Mouse (Mus musculus): ENCODE measurements around the gene Anapc2. TPM values are rescaled to one million over a fixed set of nuclear protein-coding genes. Genes with fewer than 3 reads are reported as not detected.

Anapc2 gene
- polyA plus RNA-seq, 1 experiment from 2014 or later = 140 TPM

DNA sequence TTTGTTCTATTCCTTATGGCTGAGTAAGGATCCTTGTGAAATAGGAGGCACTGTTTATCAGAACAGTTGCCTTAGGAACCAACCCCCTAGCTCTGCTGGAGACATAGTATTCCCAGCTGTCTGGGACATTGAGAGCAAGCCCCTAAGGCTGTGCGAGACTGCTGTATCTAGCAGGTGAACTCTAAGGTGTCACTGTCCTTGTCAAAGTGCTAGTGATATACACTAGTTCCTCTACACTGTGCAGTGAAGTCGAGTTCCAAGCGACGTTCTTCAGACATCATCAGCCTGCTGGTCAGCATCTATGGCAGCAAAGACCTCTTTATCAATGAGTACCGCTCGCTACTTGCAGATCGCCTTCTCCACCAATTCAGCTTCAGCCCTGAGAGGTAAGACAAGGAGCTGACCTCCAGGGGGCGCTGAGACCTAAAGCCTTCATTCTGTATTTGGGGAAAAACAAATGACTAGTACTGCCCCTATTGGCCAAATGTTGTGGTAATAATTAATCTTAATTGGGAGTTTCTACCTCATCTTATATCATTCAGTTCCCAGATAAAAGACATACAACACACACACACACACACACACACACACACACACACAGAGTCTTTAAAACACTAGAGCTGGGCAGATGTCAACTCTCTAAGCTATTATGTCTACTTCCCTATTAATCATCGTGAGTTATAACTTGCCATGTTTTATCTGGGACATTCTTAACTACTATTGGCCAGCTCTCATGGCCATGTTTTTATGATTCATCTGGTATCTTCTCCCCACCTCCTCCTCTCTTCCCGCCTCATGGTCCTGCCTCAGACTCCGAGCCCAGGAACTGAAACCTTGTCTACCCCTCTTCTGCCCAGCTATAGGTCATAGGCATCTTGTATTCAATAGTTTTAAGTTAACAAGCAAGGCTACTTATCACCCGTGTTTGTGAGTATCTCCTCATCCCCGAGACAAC, 6.9 kb downstream of the Anapc2 start:
- Histone ChIP-seq H3K36me3 (peaks cover 96% of the 10 kb centered on the region), H3K4me3 (no peak overlapping the region), H3K9ac (no peak overlapping the region), H3K27me3 (no peaks in the 10 kb centered on the region), H3K9me3 (no peaks in the 10 kb centered on the region), H3K4me2 (no peak overlapping the region), H3K27ac (no peak overlapping the region), H3K4me1 (no peaks in the 10 kb centered on the region)
- 64% methylated on average over 13 of the region's 13 CpGs for WGBS
- ATAC-seq (ENCODE audit: insufficient number of reproducible peaks, low FRiP score, low TSS enrichment, low read depth) = 0 out of 2 replicates have a peak, but pooled peaks have one; percentile 24

DNA sequence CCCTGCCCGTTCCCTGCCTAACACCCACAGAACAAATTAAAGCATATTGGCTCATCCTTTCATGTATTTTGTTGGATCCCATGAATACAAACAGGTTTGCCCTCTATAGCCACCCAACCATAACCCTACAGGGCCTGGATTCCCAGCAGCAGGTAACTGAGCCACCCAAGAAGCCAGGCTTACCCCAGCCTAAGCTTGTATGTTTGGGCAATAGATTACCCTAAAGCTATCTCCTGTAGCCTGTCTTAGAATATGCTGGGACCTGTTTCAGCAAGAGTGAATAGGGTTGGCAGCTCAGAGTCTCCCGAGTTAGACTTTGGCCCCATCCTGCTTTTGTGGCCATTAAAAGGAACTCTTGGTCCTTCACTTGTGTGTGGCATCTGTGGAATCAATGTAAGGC, 13.3 kb downstream of the Anapc2 start:
- H3K36me3 ChIP-seq = peaks cover 53% of the 10 kb centered on the region
- 0 out of 2 replicates have a peak overlapping the region, but pooled peaks have one; percentile 38 for H3K27ac ChIP-seq
- WGBS = 83% methylated on average over 2 of the region's 2 CpGs
- H3K9me3 ChIP-seq = no peaks in the 10 kb centered on the region
- no peak overlapping the region for H3K9ac ChIP-seq
- H3K4me2 ChIP-seq = no peak overlapping the region
- H3K27me3 ChIP-seq = peaks cover 39% of the 10 kb centered on the region
- H3K4me3 ChIP-seq = no peak overlapping the region
- H3K4me1 ChIP-seq = peaks cover 38% of the 10 kb centered on the region
- no peak for ATAC-seq (ENCODE audit: insufficient number of reproducible peaks, low FRiP score, low TSS enrichment, low read depth)

DNA sequence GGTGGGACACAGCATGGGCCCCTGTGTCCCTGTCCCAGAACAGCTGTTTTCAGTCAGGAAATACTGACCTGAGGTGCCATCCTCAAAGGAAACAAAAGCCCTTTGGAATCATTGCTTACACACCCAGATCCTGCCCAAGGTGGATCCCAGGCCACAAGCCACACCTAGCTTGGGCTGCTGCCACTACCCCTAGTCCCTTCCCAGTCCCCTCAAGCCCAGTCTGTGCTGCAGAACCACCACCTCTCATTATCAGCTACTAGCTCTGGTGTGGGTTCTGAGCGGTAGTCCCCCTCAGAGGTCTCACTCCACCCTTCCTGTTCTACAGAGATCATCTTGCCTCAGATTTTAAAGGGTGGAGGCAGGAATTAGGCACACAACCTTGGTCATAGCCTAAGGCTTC, 14.0 kb downstream of the Anapc2 start:
- Histone ChIP-seq H3K4me1 (peaks cover 45% of the 10 kb centered on the region), H3K9ac (no peak overlapping the region), H3K36me3 (peaks cover 45% of the 10 kb centered on the region), H3K9me3 (no peaks in the 10 kb centered on the region), H3K4me2 (no peak overlapping the region; the same call in 1 of the 2 replicates), H3K4me3 (no peak overlapping the region), H3K27me3 (peaks cover 46% of the 10 kb centered on the region), H3K27ac (peak overlapping the region; percentile 67)
- 81% methylated on average over 1 of the region's 1 CpGs for WGBS
- ATAC-seq (ENCODE audit: insufficient number of reproducible peaks, low FRiP score, low TSS enrichment, low read depth) = no peak

GRCm38 (mm10) chr2:25286837-25287636, 14.8 kb downstream of the Anapc2 start:
- Histone ChIP-seq H3K9ac (no peak overlapping the region), H3K27ac (peak overlapping the region; percentile 67), H3K27me3 (peaks cover 54% of the 10 kb centered on the region), H3K9me3 (no peaks in the 10 kb centered on the region), H3K36me3 (peaks cover 40% of the 10 kb centered on the region), H3K4me1 (peaks cover 51% of the 10 kb centered on the region), H3K4me3 (no peak overlapping the region), H3K4me2 (peak overlapping the region; percentile 26; the same call in 1 of the 2 replicates)
- WGBS = 42% methylated on average over 7 of the region's 7 CpGs
- ATAC-seq (ENCODE audit: insufficient number of reproducible peaks, low FRiP score, low TSS enrichment, low read depth) = no peak

- no peak within 1 kb of the TSS for H3K4me3 ChIP-seq
- H3K9me3 ChIP-seq = no peaks in the 10 kb centered on the region
- no peak within 1 kb of the TSS for H3K9ac ChIP-seq
- peaks cover 59% of the 10 kb centered on the region for H3K4me1 ChIP-seq
- H3K36me3 ChIP-seq = peaks cover 30% of the 10 kb centered on the region
- no peak for ATAC-seq (ENCODE audit: insufficient number of reproducible peaks, low FRiP score, low TSS enrichment, low read depth)
- peaks cover 64% of the 10 kb centered on the region for H3K27me3 ChIP-seq
- 86% methylated on average over 6 of the region's 6 CpGs for WGBS
- peak within 1 kb of the TSS; percentile 26; the same call in 1 of the 2 replicates for H3K4me2 ChIP-seq
- H3K27ac ChIP-seq = peak within 1 kb of the TSS; percentile 67
Measured at GRCm38 (mm10) chr2:25287927-25288649, 15.8 kb downstream of the Anapc2 start, which contains the start of gene Tmem210. Tmem210 (plus strand) TSS chr2:25288145.

GRCm38 (mm10) chr2:25288734-25289345, 16.6 kb downstream of the Anapc2 start:
- H3K36me3 ChIP-seq = peaks cover 22% of the 10 kb centered on the region
- no peak overlapping the region for H3K9ac ChIP-seq
- no peak overlapping the region for H3K4me3 ChIP-seq
- no peak overlapping the region for H3K27ac ChIP-seq
- WGBS = 86% methylated on average over 7 of the region's 7 CpGs
- peaks cover 72% of the 10 kb centered on the region for H3K27me3 ChIP-seq
- no peaks in the 10 kb centered on the region for H3K9me3 ChIP-seq
- H3K4me2 ChIP-seq = no peak overlapping the region
- H3K4me1 ChIP-seq = peaks cover 59% of the 10 kb centered on the region
- no peak for ATAC-seq (ENCODE audit: insufficient number of reproducible peaks, low FRiP score, low TSS enrichment, low read depth)

DNA sequence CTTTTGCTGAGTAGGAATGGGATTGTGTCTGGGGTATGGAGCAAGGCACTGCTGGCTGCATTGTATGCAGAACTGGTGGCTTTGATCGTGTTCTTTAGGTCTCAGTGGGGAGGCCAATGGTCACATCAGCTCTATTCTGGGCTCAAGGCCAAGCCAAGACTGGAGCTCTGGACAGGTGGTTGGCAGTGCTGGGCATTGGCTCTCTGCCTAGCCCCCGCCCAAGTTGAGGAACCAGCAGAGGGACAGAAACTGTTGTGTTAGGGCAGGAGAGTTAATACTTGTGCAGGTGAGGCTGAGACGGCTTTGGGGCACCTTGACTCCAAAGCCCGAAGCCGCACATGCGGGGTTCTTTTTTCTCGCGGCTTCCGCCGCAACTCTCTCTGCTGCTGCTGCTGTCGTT, 17.4 kb downstream of the Anapc2 start, which contains the start of gene Lrrc26:
Lrrc26 (plus strand) TSS at position 265 of the 400 bp plus-strand sequence.
- WGBS = 7% methylated on average over 11 of the region's 11 CpGs
- peaks cover 14% of the 10 kb centered on the region for H3K36me3 ChIP-seq
- no peak within 1 kb of the TSS for H3K9ac ChIP-seq
- peak within 1 kb of the TSS; percentile 42 for H3K4me2 ChIP-seq
- peaks cover 59% of the 10 kb centered on the region for H3K4me1 ChIP-seq
- no peak for ATAC-seq (ENCODE audit: insufficient number of reproducible peaks, low FRiP score, low TSS enrichment, low read depth)
- H3K27me3 ChIP-seq = peaks cover 80% of the 10 kb centered on the region
- H3K4me3 ChIP-seq = peak within 1 kb of the TSS; percentile 27
- H3K9me3 ChIP-seq = no peaks in the 10 kb centered on the region
- H3K27ac ChIP-seq = no peak within 1 kb of the TSS

GRCm38 (mm10) chr2:25290101-25290815, 18.0 kb downstream of the Anapc2 start:
- ATAC-seq (ENCODE audit: insufficient number of reproducible peaks, low FRiP score, low TSS enrichment, low read depth) = no peak
- 2% methylated on average over 54 of the region's 54 CpGs for WGBS
- Histone ChIP-seq H3K27ac (no peak overlapping the region), H3K9ac (no peak overlapping the region), H3K27me3 (peaks cover 86% of the 10 kb centered on the region), H3K4me1 (peaks cover 57% of the 10 kb centered on the region), H3K36me3 (peaks cover 8% of the 10 kb centered on the region), H3K9me3 (no peaks in the 10 kb centered on the region), H3K4me2 (peak overlapping the region; percentile 42), H3K4me3 (peak overlapping the region; percentile 27)

- Histone ChIP-seq H3K9ac (no peak overlapping the region), H3K27me3 (peaks cover 91% of the 10 kb centered on the region), H3K9me3 (no peaks in the 10 kb centered on the region), H3K36me3 (peaks cover 3% of the 10 kb centered on the region), H3K4me1 (peaks cover 53% of the 10 kb centered on the region), H3K4me3 (peak overlapping the region; percentile 27), H3K27ac (no peak overlapping the region), H3K4me2 (peak overlapping the region; percentile 42)
- under 1% methylated on average over 18 of the region's 18 CpGs for WGBS
- no peak for ATAC-seq (ENCODE audit: insufficient number of reproducible peaks, low FRiP score, low TSS enrichment, low read depth)
Measured at GRCm38 (mm10) chr2:25290816-25291130, 18.5 kb downstream of the Anapc2 start.

DNA sequence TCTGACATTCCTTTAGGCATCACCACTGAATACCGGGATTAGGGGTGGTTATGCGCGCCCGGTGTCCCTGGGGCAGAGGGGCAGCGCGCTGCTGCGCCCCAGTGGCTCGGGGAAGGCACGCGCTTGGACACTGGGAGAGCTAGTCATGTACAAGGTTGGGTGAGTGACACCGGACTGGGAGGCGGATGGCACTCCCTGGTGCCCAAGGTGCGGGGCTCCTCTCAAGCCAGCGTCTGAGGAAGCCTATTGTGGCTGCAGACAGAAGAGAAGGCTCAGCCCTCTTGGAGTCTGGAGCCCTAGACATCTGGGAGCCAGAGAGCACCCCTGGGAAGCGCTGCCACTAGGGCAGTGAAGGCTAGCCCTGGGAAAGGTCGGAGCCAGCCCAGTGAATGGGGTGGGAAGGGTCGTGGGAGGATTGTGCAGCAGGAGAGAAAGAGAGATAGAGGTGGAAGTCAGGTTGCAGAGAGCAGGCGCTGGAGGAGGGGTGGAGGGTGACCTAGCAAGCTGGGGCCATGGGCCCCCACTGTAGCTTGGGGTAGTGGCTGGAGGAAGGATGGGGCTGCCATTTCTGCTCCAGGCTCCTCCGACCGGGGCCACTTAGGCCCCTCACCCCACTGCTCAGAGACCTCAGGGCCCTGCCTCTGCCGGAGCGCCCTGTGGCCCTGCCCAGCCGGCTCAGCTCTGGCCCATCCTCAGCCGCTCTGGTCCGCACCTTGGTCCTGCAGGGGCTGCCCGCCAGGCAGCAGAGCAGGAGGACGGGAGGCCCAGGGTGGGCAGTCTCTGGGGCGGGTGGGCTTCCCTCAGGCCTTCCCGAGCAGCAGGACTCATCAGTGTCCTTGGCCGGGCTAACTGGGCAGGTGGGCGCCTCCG, 19.1 kb downstream of the Anapc2 start:
- WGBS = 7% methylated on average over 32 of the region's 32 CpGs
- no peak for ATAC-seq (ENCODE audit: insufficient number of reproducible peaks, low FRiP score, low TSS enrichment, low read depth)

More for the DNA sequence above, 19.1 kb downstream of the Anapc2 start:
- peaks cover 48% of the 10 kb centered on the region for H3K4me1 ChIP-seq
- H3K9me3 ChIP-seq = no peaks in the 10 kb centered on the region
- peak overlapping the region; percentile 55 for H3K4me2 ChIP-seq
- peak overlapping the region; percentile 36 for H3K4me3 ChIP-seq
- H3K9ac ChIP-seq = no peak overlapping the region
- no peak overlapping the region for H3K27ac ChIP-seq
- peaks cover 97% of the 10 kb centered on the region for H3K27me3 ChIP-seq
- no peaks in the 10 kb centered on the region for H3K36me3 ChIP-seq
